Mouse (Mus musculus): ENCODE measurements around the gene Nup205. TPM values are rescaled to one million over a fixed set of nuclear protein-coding genes. Genes with fewer than 3 reads are reported as not detected.

Gene Nup205
- polyA plus RNA-seq, 1 experiment from 2014 or later = 4.7 TPM

DNA sequence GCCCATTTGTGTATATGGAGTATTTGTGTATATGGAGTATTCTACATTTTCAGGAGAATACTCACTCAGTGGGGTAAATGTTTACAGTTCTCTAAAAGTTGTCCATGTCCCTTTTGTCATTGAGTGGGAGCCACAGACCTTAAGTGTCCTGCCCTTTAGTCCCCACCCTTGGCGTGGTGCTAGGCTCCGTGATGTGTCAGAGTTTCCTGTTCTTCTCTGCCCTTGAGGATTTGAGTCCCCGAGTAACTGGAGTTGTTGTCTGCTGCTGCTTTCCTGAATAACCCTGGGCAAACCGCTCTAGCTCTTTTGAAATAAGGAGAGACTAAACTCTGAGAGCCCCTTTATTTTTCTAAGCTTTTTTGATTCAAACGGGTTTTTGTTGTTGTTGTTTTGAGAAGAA lies 82.3 kb downstream of the Nup205 start:
- Histone ChIP-seq H3K9ac (replicated peaks; ENCODE audit: low read depth) (no peak overlapping the region), H3K27ac (ENCODE audit: low read length) (no peak overlapping the region), H3K4me3 (ENCODE audit: low read depth, low read length) (no peak overlapping the region), H3K9me3 (ENCODE audit: low read length) (no peaks in the 10 kb centered on the region), H3K4me1 (ENCODE audit: insufficient read depth, low read depth, low read length) (peaks cover 15% of the 10 kb centered on the region), H3K27me3 (replicated peaks; ENCODE audit: insufficient read depth, low read length) (no peaks in the 10 kb centered on the region), H3K4me2 (replicated peaks; ENCODE audit: low read depth, low read length) (no peak overlapping the region), H3K36me3 (ENCODE audit: insufficient read depth, low read length) (peaks cover 9% of the 10 kb centered on the region; the same call in 1 of the 2 replicates)
- TF ChIP-seq CTCF (IDR thresholded peaks at IDR 0.05) = no peak
- no peak for TF ChIP-seq EP300 (IDR thresholded peaks at IDR 0.05)
- ATAC-seq (no peak), DNase-seq (ENCODE audit: low spot score) (no peak)
- 49% methylated on average over 5 of the region's 5 CpGs for WGBS

DNA sequence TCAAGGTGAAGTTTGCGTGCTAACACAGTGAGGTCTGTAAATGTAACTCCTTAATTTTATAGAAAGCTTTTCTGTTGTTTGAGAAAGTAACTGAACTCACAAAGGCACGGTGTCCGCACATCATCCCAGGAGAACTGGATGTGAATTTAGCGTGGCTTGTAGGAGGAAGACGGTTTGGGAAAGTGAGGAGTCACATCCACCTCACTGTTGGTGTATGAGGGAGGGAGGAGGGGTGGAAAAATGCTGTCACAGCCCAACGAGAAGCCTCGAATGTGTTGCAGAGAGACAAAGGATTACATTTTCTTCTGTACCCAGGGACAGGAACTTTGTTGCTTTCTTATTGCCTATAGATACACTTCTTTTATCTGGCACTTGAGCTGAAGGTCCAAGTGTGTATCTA lies 83.3 kb downstream of the Nup205 start:
- Histone ChIP-seq H3K36me3 (ENCODE audit: insufficient read depth, low read length) (peaks cover 9% of the 10 kb centered on the region; the same call in 1 of the 2 replicates), H3K9me3 (ENCODE audit: low read length) (no peaks in the 10 kb centered on the region), H3K9ac (replicated peaks; ENCODE audit: low read depth) (no peak overlapping the region), H3K27me3 (replicated peaks; ENCODE audit: insufficient read depth, low read length) (no peaks in the 10 kb centered on the region), H3K4me3 (ENCODE audit: low read depth, low read length) (no peak overlapping the region), H3K4me1 (ENCODE audit: insufficient read depth, low read depth, low read length) (peaks cover 5% of the 10 kb centered on the region; the same call in 1 of the 2 replicates), H3K27ac (ENCODE audit: low read length) (no peak overlapping the region), H3K4me2 (replicated peaks; ENCODE audit: low read depth, low read length) (no peak overlapping the region)
- no peak for DNase-seq (ENCODE audit: low spot score)
- WGBS = 68% methylated on average over 7 of the region's 7 CpGs
- no peak for TF ChIP-seq CTCF (IDR thresholded peaks at IDR 0.05)
- no peak for TF ChIP-seq EP300 (IDR thresholded peaks at IDR 0.05)
- no peak for ATAC-seq

GRCm38 (mm10) chr6:35265580-35266278 lies 88.5 kb downstream of the Nup205 start:
- ATAC-seq (no peak), DNase-seq (ENCODE audit: low spot score) (no peak)
- H3K27ac ChIP-seq (ENCODE audit: low read length) = no peak overlapping the region
- H3K36me3 ChIP-seq (ENCODE audit: insufficient read depth, low read length) = peaks cover 9% of the 10 kb centered on the region; the same call in 1 of the 2 replicates
- 83% methylated on average over 15 of the region's 15 CpGs for WGBS
- TF ChIP-seq EP300 (IDR thresholded peaks at IDR 0.05) (no peak), CTCF (IDR thresholded peaks at IDR 0.05) (no peak)
- H3K27me3 ChIP-seq (replicated peaks; ENCODE audit: insufficient read depth, low read length) = no peaks in the 10 kb centered on the region
- no peaks in the 10 kb centered on the region for H3K4me1 ChIP-seq (ENCODE audit: insufficient read depth, low read depth, low read length)
- no peaks in the 10 kb centered on the region for H3K9me3 ChIP-seq (ENCODE audit: low read length)
- H3K9ac ChIP-seq (replicated peaks; ENCODE audit: low read depth) = no peak overlapping the region
- H3K4me3 ChIP-seq (ENCODE audit: low read depth, low read length) = no peak overlapping the region
- H3K4me2 ChIP-seq (replicated peaks; ENCODE audit: low read depth, low read length) = no peak overlapping the region

DNA sequence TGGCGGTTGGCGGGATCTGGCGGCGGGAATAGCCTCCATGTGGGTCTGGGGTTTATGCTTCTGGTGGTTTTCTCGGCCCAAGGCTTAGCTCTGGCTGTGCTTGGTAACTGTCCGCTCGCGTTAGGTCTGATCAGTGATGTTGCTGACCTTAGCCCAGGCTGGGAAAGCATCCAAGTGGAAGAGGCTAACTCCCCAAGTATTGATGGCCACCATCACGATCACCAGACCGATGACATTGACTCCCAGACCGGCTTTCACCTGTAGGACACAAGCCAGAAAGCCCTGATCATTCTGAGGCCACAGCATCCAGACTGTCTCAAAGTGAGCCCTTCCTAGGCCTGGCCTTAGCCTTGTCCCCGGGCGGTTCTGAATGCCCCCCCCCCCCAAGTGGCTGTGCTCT lies 91.5 kb downstream of the Nup205 start:
- Histone ChIP-seq H3K4me1 (ENCODE audit: insufficient read depth, low read depth, low read length) (no peaks in the 10 kb centered on the region), H3K27ac (ENCODE audit: low read length) (no peak overlapping the region), H3K36me3 (ENCODE audit: insufficient read depth, low read length) (peaks cover 5% of the 10 kb centered on the region; the same call in 1 of the 2 replicates), H3K4me2 (replicated peaks; ENCODE audit: low read depth, low read length) (no peak overlapping the region), H3K9me3 (ENCODE audit: low read length) (no peaks in the 10 kb centered on the region), H3K27me3 (replicated peaks; ENCODE audit: insufficient read depth, low read length) (no peaks in the 10 kb centered on the region), H3K9ac (replicated peaks; ENCODE audit: low read depth) (no peak overlapping the region), H3K4me3 (ENCODE audit: low read depth, low read length) (no peak overlapping the region)
- DNase-seq (ENCODE audit: low spot score) = no peak
- 95% methylated on average over 13 of the region's 13 CpGs for WGBS
- no peak for ATAC-seq
- no peak for TF ChIP-seq EP300 (IDR thresholded peaks at IDR 0.05)
- TF ChIP-seq CTCF (IDR thresholded peaks at IDR 0.05) = no peak

GRCm38 (mm10) chr6:35269643-35270042 lies 92.4 kb downstream of the Nup205 start:
- no peak for ATAC-seq
- H3K27me3 ChIP-seq (replicated peaks; ENCODE audit: insufficient read depth, low read length) = no peaks in the 10 kb centered on the region
- no peak for TF ChIP-seq EP300 (IDR thresholded peaks at IDR 0.05)
- TF ChIP-seq CTCF (IDR thresholded peaks at IDR 0.05) = no peak
- whole genome bisulfite sequencing = 69% methylated on average over 13 of the region's 13 CpGs
- H3K27ac ChIP-seq (ENCODE audit: low read length) = no peak overlapping the region
- H3K9me3 ChIP-seq (ENCODE audit: low read length) = no peaks in the 10 kb centered on the region
- H3K36me3 ChIP-seq (ENCODE audit: insufficient read depth, low read length) = no peaks in the 10 kb centered on the region
- H3K4me1 ChIP-seq (ENCODE audit: insufficient read depth, low read depth, low read length) = no peaks in the 10 kb centered on the region
- H3K4me3 ChIP-seq (ENCODE audit: low read depth, low read length) = no peak overlapping the region
- no peak overlapping the region for H3K9ac ChIP-seq (replicated peaks; ENCODE audit: low read depth)
- DNase-seq (ENCODE audit: low spot score) = no peak
- no peak overlapping the region for H3K4me2 ChIP-seq (replicated peaks; ENCODE audit: low read depth, low read length)

DNA sequence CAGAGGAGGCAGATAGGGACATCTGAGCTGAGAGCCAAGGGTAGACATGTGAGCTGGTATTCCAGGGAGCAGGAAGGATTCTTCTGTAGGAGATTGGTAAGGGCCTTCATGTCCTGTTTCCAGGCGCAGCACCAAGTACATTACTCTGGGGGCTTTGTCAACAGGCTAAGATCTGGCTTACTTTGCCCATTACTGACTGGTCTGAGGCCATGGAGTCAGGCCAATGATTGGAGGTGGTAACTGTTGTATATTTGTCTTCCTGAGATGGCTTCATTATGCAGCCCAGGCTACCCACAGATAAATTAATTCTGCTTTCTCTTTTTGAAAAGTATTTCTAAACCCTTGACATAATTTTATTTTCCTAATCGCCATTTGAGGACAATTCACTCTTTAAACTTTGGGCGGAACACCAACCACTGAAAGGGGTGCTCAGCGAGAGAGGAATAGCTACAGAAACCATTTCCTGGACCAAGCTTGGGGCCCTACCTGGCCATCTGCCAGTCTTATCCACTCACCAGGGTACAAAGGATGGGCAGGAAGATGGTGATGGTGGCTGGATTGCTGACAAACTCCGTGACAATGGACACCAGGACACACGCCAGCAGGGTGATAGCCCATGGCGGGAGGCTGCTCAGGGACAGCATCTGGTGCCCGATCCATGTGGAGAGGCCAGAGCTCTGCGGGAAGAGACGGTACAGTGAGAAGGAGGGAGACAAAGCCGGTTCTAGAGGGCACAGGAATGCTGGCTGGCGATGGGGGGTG lies 94.1 kb downstream of the Nup205 start:
- H3K27ac ChIP-seq (ENCODE audit: low read length) = no peak overlapping the region
- no peaks in the 10 kb centered on the region for H3K4me1 ChIP-seq (ENCODE audit: insufficient read depth, low read depth, low read length)
- no peak for TF ChIP-seq CTCF (IDR thresholded peaks at IDR 0.05)
- no peak for TF ChIP-seq EP300 (IDR thresholded peaks at IDR 0.05)
- H3K36me3 ChIP-seq (ENCODE audit: insufficient read depth, low read length) = no peaks in the 10 kb centered on the region
- no peak overlapping the region for H3K4me3 ChIP-seq (ENCODE audit: low read depth, low read length)
- ATAC-seq (no peak; the same call in 1 of the 2 replicates), DNase-seq (ENCODE audit: low spot score) (no peak)
- no peak overlapping the region for H3K4me2 ChIP-seq (replicated peaks; ENCODE audit: low read depth, low read length)
- 75% methylated on average over 12 of the region's 12 CpGs for WGBS
- no peaks in the 10 kb centered on the region for H3K9me3 ChIP-seq (ENCODE audit: low read length)
- no peak overlapping the region for H3K9ac ChIP-seq (replicated peaks; ENCODE audit: low read depth)
- H3K27me3 ChIP-seq (replicated peaks; ENCODE audit: insufficient read depth, low read length) = no peaks in the 10 kb centered on the region

Data from lung, postnatal 0 days (tissue).